Mouse (Mus musculus): ENCODE measurements at regions not wholly inside any gene's neighbourhood (a gene's known extent, or its start where the extent isn't known, plus 50 kb on each side); places are given as distances from the start of the nearest gene placed in this dataset.

DNA sequence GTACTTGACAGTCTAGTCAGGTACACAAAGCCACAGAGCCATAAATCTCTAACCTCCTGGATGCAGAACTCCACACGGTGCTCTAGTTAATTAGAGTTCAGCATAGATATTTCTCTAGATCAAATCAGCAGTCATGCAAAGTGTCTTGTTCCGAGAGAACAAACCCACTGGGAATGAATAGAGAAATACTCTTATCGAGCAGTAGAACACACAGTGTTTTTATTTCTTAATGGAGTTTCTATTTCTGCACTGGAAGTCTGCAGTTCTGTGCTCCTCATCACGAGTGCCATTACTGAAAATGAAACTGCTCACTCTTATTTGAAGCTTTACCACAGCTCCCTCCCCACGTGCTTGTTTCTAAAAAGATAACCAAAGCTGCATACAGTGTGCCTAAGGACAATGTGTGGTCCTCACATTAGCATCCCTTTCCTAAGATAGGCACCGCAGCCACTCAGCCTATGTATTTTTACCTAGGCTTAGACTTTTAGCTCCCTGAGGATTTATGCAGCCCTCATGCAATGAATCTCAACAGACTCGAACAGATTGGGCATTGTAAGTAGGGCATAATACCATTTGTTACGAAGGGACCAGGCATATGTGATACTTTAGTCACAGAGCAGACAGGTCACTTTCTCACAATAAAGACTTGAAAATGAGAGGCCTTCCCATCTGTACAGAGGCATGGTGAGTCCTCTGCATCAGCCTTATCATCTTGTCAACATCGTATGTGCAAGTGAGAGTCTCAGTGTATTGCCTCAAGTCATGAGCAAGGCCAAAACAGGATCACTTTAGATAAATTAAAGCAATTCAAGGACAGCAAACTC is 301.5 kb downstream of the Arl4a start:
- DNase-seq (ENCODE audit: low spot score) = no peak
- intact Hi-C loops (cut with DNase I) = no loop called here

- DNase-seq (ENCODE audit: low spot score) = no peak
- intact Hi-C loops (cut with DNase I) = no loop called here
These were observed 303.6 kb downstream of the Arl4a start for GRCm38 (mm10) chr12:39734176-39734575.

DNA sequence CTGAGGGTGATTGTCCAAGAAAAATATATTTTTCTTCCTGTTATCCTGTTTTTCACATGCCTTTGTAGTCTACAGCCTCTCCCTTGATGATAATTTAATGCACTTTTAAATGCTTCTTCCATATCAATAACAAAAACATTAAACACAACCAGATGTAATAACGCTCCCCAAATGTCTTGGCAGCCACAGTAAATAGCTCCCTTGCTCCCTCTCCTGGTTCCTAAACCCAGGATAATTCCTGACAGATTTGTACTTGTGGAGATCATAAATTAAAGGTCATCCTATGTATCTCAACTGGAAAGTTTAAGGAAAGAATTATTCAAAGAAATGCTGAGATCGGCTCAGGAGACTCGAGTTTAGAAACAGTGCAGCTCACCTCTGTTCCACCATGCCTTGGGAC is 306.6 kb downstream of the Arl4a start:
- intact Hi-C loops (cut with DNase I) = no loop called here
- DNase-seq (ENCODE audit: low spot score) = no peak

DNA sequence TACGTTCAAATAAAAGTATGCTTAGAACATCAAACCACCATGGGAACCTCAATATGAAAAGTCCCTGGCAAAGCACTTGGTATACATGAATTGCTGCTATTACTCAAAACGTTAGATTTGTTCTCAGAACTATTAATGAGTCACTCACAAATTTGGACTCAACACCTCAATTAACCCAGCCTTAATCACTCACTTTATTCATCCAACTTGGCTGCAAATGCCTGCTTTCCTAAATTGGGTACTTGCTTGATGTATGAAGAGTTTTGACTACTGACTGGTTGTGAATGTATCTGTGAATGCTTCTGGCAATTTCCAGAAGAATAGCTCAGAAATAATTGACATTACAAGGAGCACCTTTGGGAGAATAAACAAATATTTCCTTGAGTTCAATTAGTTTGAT is 308.6 kb downstream of the Arl4a start:
- DNase-seq (ENCODE audit: low spot score) = no peak
- intact Hi-C loops (cut with DNase I) = no loop called here

- no peak for DNase-seq (ENCODE audit: low spot score)
- intact Hi-C loops (cut with DNase I) = no loop called here
These were observed 313.7 kb downstream of the Arl4a start for GRCm38 (mm10) chr12:39724172-39724571.

- intact Hi-C loops (cut with DNase I) = no loop called here
- DNase-seq (ENCODE audit: low spot score) = no peak
These were observed 322.7 kb downstream of the Arl4a start for GRCm38 (mm10) chr12:39715120-39715519.

- DNase-seq (ENCODE audit: low spot score) = no peak
- intact Hi-C loops (cut with DNase I) = no loop called here
These were observed 323.5 kb downstream of the Arl4a start for GRCm38 (mm10) chr12:39714169-39714794.

DNA sequence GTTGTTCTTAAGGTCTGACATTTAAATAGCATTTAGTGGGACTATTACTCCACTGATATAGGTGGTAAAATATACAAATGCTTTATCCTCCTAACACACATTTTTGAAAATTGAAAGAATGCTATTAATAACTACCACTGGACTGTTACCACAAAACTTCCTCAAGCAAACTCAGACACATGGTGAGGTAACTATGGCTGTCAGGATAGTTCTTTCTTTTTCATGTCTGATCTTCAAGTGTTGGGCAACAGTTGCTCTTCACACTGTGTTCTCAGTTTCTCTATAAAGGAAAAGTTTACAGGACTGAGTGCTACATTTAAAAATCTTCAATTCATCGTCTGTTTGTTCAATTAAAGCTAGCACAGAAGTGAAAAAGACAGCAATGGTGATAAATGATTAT is 326.0 kb downstream of the Arl4a start:
- intact Hi-C loops (cut with DNase I) = no loop called here
- DNase-seq (ENCODE audit: low spot score) = no peak

- intact Hi-C loops (cut with DNase I) = no loop called here
- DNase-seq (ENCODE audit: low spot score) = no peak
These were observed 328.0 kb downstream of the Arl4a start for GRCm38 (mm10) chr12:39709850-39710249.

DNA sequence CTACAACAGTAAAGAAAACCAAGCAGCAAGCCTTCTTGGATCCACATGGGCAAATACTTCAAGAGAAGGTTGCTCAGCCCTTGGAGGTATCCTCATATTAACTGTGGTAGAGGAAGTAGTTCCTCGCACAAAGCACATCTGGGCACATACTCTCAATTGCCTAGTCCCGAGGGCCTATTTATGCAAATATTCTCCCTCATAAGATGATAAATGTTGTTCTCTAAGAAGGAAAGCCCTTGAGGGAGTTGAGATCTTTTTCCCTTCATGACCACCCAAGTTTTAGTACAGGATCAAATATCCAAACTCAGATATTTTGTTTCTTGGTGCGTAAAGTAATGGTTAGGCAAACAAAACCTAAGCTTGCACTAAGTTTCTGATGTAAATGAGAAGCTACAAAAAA is 340.6 kb downstream of the Arl4a start:
- DNase-seq (ENCODE audit: low spot score) = no peak
- intact Hi-C loops (cut with DNase I) = no loop called here

- no peak for DNase-seq (ENCODE audit: low spot score)
- intact Hi-C loops (cut with DNase I) = no loop called here
These were observed 342.5 kb downstream of the Arl4a start for GRCm38 (mm10) chr12:39695322-39695721.

GRCm38 (mm10) chr12:39692043-39692442 is 345.8 kb downstream of the Arl4a start:
- DNase-seq (ENCODE audit: low spot score) = no peak
- intact Hi-C loops (cut with DNase I) = no loop called here

DNA sequence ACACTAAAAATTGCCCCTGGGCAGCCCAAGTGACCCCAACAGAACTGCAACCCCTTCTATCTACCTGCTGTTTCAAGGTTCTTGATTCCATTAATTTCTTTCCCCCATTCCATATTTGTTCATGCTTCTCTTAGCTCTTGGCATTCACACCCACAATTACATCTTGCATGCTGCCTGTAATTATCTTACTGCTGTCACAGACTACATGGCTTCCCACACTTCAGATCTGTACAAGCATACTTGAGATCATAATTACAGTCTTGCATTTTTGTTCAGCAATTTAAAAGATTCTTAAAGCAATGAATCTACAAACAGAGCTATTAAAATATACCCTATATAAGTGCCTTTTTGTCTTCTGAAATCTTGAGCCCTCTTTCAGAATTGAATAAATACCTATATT is 352.4 kb downstream of the Arl4a start:
- no peak for DNase-seq (ENCODE audit: low spot score)
- intact Hi-C loops (cut with DNase I) = no loop called here

GRCm38 (mm10) chr12:39682121-39682520 is 355.7 kb downstream of the Arl4a start:
- no peak for DNase-seq (ENCODE audit: low spot score)
- intact Hi-C loops (cut with DNase I) = no loop called here

DNA sequence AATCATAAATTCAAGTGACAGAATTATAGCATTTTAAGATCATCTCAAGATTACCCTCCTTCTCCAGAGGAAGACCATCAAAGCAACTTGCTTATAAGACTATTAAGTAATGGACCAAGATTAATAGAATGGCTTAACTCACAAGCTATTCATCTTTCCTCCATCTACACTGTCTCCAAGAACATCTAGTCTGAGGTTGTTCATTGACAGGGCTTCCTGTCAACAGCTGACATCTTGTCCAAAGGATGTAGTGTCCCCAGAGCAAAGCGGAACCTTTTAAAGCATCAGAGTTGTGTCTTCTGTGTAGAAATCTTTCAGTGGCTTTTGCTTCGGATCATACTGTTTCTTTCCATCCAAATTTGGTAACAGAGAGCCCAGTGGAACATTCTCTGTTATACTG is 362.2 kb downstream of the Arl4a start:
- no peak for DNase-seq (ENCODE audit: low spot score)
- intact Hi-C loops (cut with DNase I) = no loop called here

GRCm38 (mm10) chr12:39667701-39668100 is 370.1 kb downstream of the Arl4a start:
- intact Hi-C loops (cut with DNase I) = no loop called here
- no peak for DNase-seq (ENCODE audit: low spot score)

- no peak for DNase-seq (ENCODE audit: low spot score)
- intact Hi-C loops (cut with DNase I) = loop anchor here (1.0 to 2.0 kb wide), 2 partner anchors 155 to 375 kb away; no protein-coding TSS in a partner anchor
These were observed 372.4 kb downstream of the Arl4a start for GRCm38 (mm10) chr12:39665448-39665847.

GRCm38 (mm10) chr12:39660420-39660819 is 377.4 kb downstream of the Arl4a start:
- intact Hi-C loops (cut with DNase I) = no loop called here
- no peak for DNase-seq (ENCODE audit: low spot score)

DNA sequence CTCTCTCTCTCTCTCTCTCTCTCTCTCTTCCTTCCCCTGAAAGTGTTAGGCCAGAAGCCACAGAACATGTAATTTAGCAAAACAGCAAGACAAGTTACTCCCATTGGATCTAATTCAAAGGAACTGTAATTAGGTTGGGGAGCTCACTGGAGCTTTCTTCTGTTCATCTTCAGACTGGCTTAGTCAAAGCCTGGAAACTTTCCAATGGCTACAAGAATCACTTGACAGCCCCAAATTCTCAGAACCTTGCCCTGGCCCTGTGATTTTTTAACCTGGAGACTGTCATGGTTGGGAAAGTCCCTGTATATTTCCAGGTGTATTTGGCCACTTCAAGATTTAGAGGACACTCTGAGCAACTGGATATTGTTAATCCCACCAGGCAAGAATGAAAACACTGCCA is 381.2 kb downstream of the Arl4a start:
- intact Hi-C loops (cut with DNase I) = no loop called here
- no peak for DNase-seq (ENCODE audit: low spot score)

- intact Hi-C loops (cut with DNase I) = no loop called here
- no peak for DNase-seq (ENCODE audit: low spot score)
These were observed 388.9 kb downstream of the Arl4a start for GRCm38 (mm10) chr12:39648952-39649351.

DNA sequence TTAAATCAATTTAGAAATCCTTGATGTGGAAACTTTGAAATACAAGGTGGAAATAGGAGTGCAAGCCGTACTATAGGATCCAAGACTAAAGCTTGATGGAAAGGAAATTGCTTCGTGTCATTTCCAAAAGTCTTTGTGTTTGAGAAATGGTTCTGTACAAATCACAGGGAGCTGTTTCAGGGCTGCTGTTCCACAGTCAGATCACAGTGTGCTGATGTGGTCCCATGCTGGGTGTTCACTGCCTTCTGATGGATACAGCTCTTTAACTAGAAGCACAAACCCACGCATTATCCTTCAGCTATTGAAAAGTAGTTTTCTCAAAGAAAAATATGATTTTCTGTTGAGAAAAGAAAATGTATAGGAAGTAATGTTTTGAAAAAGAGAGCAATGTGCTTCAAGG is 391.3 kb downstream of the Arl4a start:
- intact Hi-C loops (cut with DNase I) = no loop called here

GRCm38 (mm10) chr12:39645581-39645980 is 392.2 kb downstream of the Arl4a start:
- no peak for DNase-seq (ENCODE audit: low spot score)
- intact Hi-C loops (cut with DNase I) = no loop called here

More for the DNA sequence above, 391.3 kb downstream of the Arl4a start:
- DNase-seq (ENCODE audit: low spot score) = no peak

Data from heart, postnatal 25 days (tissue).